Mouse (Mus musculus) heart, embryonic 11.5 days (tissue): ENCODE results near the gene Msgn1. TPM values are rescaled to one million over a fixed set of nuclear protein-coding genes. Genes with fewer than 3 reads are reported as not detected.

Experiments used
- ATAC-seq: fragments of 200-750 bp; cut with Nextera tagmentation; replicated peaks from 2 replicates; pipeline ENCODE4 v1.8.0; 2017; ENCODE audit warnings: moderate library complexity; ENCODE audit not compliant: insufficient number of reproducible peaks, low FRiP score, low TSS enrichment
- H3K27ac ChIP-seq: fragments of 300-500 bp; sonication (generic); 2 replicates; pipeline ENCODE4 v1.5.1; 2014; ENCODE audit warnings: mild to moderate bottlenecking, low read depth, low read length
- H3K27me3 ChIP-seq: fragments of 300-500 bp; sonication (generic); 2 replicates; pipeline ENCODE4 v1.6.1; 2014; ENCODE audit warnings: mild to moderate bottlenecking, low read length, mixed read lengths; ENCODE audit not compliant: control insufficient read depth, insufficient read depth
- H3K36me3 ChIP-seq: fragments of 300-500 bp; sonication (generic); 2 replicates; pipeline ENCODE4 v1.6.1; 2014; ENCODE audit warnings: mild to moderate bottlenecking, low read length, moderate library complexity, mixed read lengths; ENCODE audit not compliant: control insufficient read depth, insufficient read depth
- H3K4me1 ChIP-seq: fragments of 300-500 bp; sonication (generic); 2 replicates; pipeline ENCODE4 v1.6.1; 2014; ENCODE audit warnings: low read length; ENCODE audit not compliant: control insufficient read depth, insufficient read depth
- H3K4me2 ChIP-seq: fragments of 300-500 bp; sonication (generic); 2 replicates; pipeline ENCODE4 v1.6.1; 2014; ENCODE audit warnings: mild to moderate bottlenecking, moderate library complexity
- H3K4me3 ChIP-seq: fragments of 300-500 bp; sonication (generic); 2 replicates; pipeline ENCODE4 v1.5.1; 2014; ENCODE audit warnings: low read depth, low read length
- H3K9ac ChIP-seq: fragments of 300-500 bp; sonication (generic); 2 replicates; pipeline ENCODE4 v1.6.1; 2014; ENCODE audit warnings: mild to moderate bottlenecking, low read depth, low read length, moderate library complexity
- H3K9me3 ChIP-seq: fragments of 300-500 bp; sonication (generic); replicated peaks from 2 replicates; pipeline ENCODE4 v1.6.1; 2016; ENCODE audit warnings: low read length; ENCODE audit not compliant: control insufficient read depth
- WGBS: fragments of 180-500 bp; shearing (Covaris S2); extraction: QIAGEN DNeasy Blood & Tissue Kit; methylation state at CpG from one replicate; pipeline ENCODE4 v1.1.7; 2014; ENCODE audit not compliant: insufficient replicate concordance; 5-methylcytosine and 5-hydroxymethylcytosine counted together
- polyA plus RNA-seq: library from polyadenylated mRNA; unstranded; fragments of >200 nt; fragmentation: Nextera tagmentation; extraction: Ambion mirVana; gene quantifications from 2 replicates; pipeline ENCODE4 v1.2.1, GENCODE M21; 2014

Msgn1 gene
- not detected in 2 replicates for polyA plus RNA-seq

DNA sequence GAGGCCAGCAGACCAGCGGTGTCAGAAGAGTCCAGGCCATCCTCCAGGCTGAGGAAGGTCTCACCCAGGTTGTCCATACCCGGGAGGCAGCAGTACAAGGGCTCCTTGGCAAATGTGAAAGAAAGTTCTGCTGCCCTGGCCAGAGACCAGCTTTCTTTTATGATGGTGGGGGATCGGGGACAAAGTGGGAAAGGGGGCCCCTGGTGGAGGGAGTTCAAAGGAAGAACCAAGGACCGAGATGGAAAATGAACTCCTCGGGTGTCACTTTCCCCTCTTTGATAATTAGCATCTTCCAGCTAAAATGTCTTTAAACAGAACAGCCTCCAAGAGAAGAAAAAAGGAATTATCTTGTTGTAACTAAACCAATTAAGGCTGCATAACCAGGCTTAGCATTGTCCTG, at the start of gene Msgn1:
TSS of gene Msgn1 (minus strand) at position 101 of the 400 bp plus-strand sequence.
- WGBS = 46% methylated on average over 5 of the region's 5 CpGs
- Histone ChIP-seq H3K4me2 (no peak within 1 kb of the TSS), H3K9me3 (no peaks in the 10 kb centered on the region), H3K27me3 (no peaks in the 10 kb centered on the region; the same call in 1 of the 2 replicates), H3K36me3 (no peaks in the 10 kb centered on the region), H3K9ac (no peak within 1 kb of the TSS), H3K4me3 (no peak within 1 kb of the TSS), H3K27ac (no peak within 1 kb of the TSS), H3K4me1 (peaks cover 8% of the 10 kb centered on the region; the same call in 1 of the 2 replicates)
- ATAC-seq = no peak

DNA sequence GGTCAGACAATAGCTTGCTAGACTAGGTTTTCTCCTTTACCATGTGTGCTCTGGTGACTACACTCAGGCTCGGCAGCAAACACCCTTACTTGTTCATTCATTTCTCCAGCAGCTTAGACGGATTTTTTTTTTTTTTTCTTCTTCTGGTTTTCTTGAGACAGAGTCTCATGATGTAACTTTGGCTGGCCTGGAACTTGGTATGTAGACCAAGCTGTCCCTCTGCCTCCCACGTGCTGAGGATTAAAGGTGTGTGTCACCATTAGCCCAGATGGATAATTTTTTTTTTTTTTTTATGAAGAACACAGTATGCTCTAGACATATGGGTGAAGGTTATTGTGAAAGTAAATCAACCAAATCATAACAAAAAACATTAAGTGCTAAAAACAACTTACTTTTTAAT, 41.5 kb upstream of the Msgn1 start:
- no peak for ATAC-seq
- Histone ChIP-seq H3K27ac (no peak overlapping the region), H3K27me3 (no peaks in the 10 kb centered on the region), H3K36me3 (peaks cover 8% of the 10 kb centered on the region), H3K4me3 (no peak overlapping the region), H3K4me1 (no peaks in the 10 kb centered on the region), H3K9ac (no peak overlapping the region), H3K4me2 (no peak overlapping the region), H3K9me3 (no peaks in the 10 kb centered on the region)
- 80% methylated on average over 3 of the region's 3 CpGs for WGBS

DNA sequence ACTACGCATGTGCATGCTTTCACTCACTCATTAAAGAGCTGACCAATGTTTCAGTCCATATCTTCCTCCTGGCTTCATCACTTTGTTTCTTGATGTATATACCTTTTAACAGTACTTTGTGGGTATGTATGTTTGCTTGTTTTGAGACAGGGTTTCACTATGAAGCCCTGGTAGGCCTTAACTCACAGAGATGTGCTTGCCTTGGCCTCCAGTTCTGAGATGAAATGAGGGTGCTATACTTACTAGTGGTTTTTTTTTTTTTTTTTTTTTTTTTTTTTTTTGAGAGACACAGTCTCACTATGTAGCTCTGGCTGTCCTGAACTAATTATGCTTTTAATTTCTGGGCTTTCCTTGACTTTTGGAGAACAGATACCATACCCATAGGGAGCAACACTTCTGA, 38.7 kb upstream of the Msgn1 start:
- 95% methylated on average over 1 of the region's 1 CpGs for WGBS
- no peak overlapping the region for H3K9ac ChIP-seq
- no peak overlapping the region for H3K4me2 ChIP-seq
- no peak overlapping the region for H3K4me3 ChIP-seq
- peaks cover 10% of the 10 kb centered on the region for H3K36me3 ChIP-seq
- H3K4me1 ChIP-seq = no peaks in the 10 kb centered on the region
- no peaks in the 10 kb centered on the region for H3K9me3 ChIP-seq
- H3K27ac ChIP-seq = no peak overlapping the region
- H3K27me3 ChIP-seq = no peaks in the 10 kb centered on the region
- ATAC-seq = no peak

DNA sequence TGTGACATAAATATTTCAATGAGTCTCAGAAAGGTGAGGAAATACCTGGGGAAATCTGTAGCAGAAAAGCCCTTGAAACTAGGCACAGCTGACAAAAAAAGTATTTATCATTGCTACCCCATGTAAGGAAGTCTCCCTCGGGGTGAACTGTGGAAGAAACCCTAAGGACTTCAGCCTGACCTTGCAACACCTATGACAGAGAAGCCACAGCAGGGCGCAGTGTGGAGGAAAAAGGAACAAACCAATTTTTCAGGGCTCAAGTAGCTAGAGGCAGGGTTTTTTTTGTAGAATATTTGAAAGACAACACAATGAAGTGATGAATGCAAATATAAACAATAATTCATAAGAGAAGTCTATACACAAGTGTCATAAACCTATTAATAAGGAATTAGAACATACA, 27.2 kb upstream of the Msgn1 start:
- ATAC-seq = no peak
- no peak overlapping the region for H3K9ac ChIP-seq
- 73% methylated on average over 2 of the region's 2 CpGs for WGBS
- no peak overlapping the region for H3K4me2 ChIP-seq
- no peak overlapping the region for H3K4me3 ChIP-seq
- H3K4me1 ChIP-seq = no peaks in the 10 kb centered on the region; the same call in 1 of the 2 replicates
- no peak overlapping the region for H3K27ac ChIP-seq
- H3K9me3 ChIP-seq = no peaks in the 10 kb centered on the region
- H3K27me3 ChIP-seq = no peaks in the 10 kb centered on the region
- H3K36me3 ChIP-seq = no peaks in the 10 kb centered on the region

DNA sequence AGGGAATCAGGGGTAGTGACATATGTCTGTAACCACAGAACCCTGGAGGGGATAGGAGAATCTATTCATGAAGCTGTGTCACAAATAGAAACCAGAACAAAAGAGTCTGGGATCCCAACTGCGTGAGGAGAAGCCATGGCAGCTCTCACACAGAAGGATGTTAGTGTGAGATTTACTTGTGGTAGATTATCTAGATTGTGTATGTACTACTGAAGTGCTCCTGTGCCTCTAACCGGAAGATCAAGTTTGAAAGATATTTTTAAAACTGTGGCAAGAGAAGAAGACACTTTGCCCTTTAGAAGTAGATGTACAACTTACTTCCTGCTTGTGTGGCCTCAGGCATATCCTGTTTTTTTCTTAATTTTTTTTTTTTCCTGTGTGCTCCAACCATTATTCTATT, 21.5 kb upstream of the Msgn1 start:
- H3K9ac ChIP-seq = no peak overlapping the region
- no peak overlapping the region for H3K4me2 ChIP-seq
- H3K27me3 ChIP-seq = no peaks in the 10 kb centered on the region
- no peaks in the 10 kb centered on the region for H3K36me3 ChIP-seq
- WGBS = 64% methylated on average over 2 of the region's 2 CpGs
- H3K27ac ChIP-seq = no peak overlapping the region
- no peak overlapping the region for H3K4me3 ChIP-seq
- no peaks in the 10 kb centered on the region for H3K9me3 ChIP-seq
- peaks cover 3% of the 10 kb centered on the region; the same call in 1 of the 2 replicates for H3K4me1 ChIP-seq
- no peak for ATAC-seq

DNA sequence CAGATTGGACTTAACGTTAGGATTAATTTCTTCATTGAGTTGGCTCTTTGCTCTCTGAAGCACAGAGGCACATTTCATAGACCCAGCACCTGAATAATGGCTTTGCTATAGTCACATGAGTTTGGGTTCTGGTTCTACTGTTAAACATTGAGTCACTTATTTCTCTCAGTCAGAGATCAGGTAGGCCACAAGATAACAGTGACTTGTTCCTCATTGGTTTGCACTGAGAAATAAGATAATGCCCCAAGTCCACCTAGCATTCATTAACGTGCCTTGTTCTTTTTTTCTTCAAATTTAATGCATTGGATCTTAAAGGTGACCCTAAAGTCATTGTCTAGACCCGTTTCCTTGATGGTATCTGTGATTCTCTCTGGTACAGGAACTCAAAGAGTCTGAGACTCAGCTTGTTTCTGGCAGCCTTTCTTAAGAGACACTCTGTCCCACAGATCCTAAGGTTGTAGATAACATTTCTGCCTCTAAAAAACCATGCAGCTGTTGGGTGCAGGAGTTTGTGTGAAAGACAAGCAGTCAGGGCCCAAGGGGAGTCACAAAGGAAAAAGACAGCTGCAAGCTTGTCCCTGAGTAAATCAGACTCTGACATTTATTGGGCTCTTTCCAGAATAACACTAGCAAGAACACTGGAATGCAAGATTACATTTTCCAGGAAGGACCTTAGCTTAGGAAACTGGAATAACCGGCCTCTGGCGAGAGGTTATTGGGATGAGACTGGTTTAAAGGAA, 17.9 kb upstream of the Msgn1 start:
- Histone ChIP-seq H3K36me3 (no peaks in the 10 kb centered on the region), H3K4me1 (peaks cover 9% of the 10 kb centered on the region), H3K4me3 (no peak overlapping the region), H3K9me3 (no peaks in the 10 kb centered on the region), H3K27ac (no peak overlapping the region), H3K4me2 (no peak overlapping the region), H3K9ac (no peak overlapping the region), H3K27me3 (no peaks in the 10 kb centered on the region)
- 65% methylated on average over 5 of the region's 5 CpGs for WGBS
- no peak for ATAC-seq

DNA sequence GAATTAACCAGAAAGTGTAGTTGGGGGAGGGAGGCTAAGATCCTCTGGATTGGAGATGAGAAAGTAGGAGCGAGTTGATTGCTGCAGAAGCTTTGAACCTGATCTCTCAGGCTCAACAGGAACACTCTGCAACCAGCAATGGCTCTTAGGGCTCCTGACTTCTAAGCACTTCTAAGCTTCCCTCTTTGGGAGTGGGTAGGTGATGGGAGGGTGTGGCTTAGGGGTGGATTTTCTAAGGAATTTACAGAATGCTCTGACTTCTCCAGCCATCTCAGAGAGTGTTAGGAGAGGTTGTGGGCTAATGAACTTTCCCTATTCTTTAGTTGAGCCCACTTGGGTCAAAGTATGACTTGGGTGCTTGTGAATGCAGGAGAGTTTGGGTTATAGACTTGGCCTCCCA, 17.4 kb upstream of the Msgn1 start:
- H3K9ac ChIP-seq = no peak overlapping the region
- H3K27me3 ChIP-seq = no peaks in the 10 kb centered on the region
- H3K36me3 ChIP-seq = no peaks in the 10 kb centered on the region
- no peak overlapping the region for H3K27ac ChIP-seq
- H3K4me3 ChIP-seq = no peak overlapping the region
- no peaks in the 10 kb centered on the region for H3K9me3 ChIP-seq
- ATAC-seq = no peak
- 35% methylated on average over 1 of the region's 1 CpGs for WGBS
- peaks cover 15% of the 10 kb centered on the region for H3K4me1 ChIP-seq
- H3K4me2 ChIP-seq = no peak overlapping the region

DNA sequence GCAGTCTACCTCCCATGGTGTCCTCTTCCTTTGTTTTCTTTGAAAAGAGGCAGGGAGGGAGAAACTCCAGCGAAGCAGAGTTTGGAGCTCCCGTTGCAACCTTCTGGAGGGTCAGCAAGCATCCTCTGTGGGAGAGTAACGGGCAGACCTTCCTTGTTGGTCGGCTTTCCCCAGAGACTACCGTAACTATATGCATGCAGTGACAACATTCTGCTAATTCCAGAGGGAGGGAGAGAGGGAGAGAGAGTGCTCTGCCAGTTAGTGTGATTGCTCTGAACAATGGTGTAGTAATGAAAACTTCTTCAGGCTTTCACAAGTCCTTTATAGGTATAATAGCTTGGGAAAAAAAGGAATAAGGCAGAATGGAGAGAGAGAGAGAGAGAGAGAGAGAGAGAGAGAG, 15.9 kb upstream of the Msgn1 start:
- Histone ChIP-seq H3K4me3 (0 out of 2 replicates have a peak overlapping the region, but pooled peaks have one; percentile 8), H3K4me2 (peak overlapping the region; percentile 54), H3K9me3 (no peaks in the 10 kb centered on the region), H3K27ac (peak overlapping the region; percentile 29; the same call in 1 of the 2 replicates), H3K9ac (peak overlapping the region; percentile 46; the same call in 1 of the 2 replicates), H3K36me3 (no peaks in the 10 kb centered on the region), H3K27me3 (no peaks in the 10 kb centered on the region), H3K4me1 (peaks cover 15% of the 10 kb centered on the region)
- no peak for ATAC-seq
- WGBS = 2% methylated on average over 5 of the region's 5 CpGs

DNA sequence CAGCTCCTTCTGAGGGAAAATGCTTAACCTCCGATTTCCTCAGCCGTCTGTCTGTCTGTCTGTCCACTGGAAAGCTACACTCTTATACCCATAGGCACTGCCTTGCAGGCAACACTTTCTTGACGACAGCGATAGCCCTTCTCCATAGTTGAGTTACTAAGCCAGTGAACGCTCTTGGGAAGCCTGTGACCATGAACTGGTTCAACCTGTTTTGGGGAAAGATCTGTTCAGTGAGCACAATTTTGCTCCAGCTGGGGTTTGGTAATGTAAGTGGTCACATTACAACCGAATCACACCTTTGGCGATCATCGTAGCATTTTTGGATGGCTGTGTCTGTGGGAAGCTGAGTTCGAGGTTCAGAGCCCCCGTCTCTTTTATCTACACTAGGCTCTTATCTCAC, 14.3 kb upstream of the Msgn1 start:
- Histone ChIP-seq H3K27me3 (no peaks in the 10 kb centered on the region), H3K9ac (no peak overlapping the region), H3K27ac (no peak overlapping the region), H3K4me3 (no peak overlapping the region), H3K36me3 (no peaks in the 10 kb centered on the region), H3K4me2 (no peak overlapping the region), H3K4me1 (peaks cover 15% of the 10 kb centered on the region), H3K9me3 (no peaks in the 10 kb centered on the region)
- WGBS = 71% methylated on average over 10 of the region's 10 CpGs
- no peak for ATAC-seq
